Mouse (Mus musculus): ENCODE data around the gene Nrxn3. TPM values are rescaled to one million over a fixed set of nuclear protein-coding genes. Genes with fewer than 3 reads are reported as not detected.

The Nrxn3 gene
- polyA plus RNA-seq, 1 experiment from 2014 or later: 5.3 TPM

- Histone ChIP-seq H3K4me2 (no peak overlapping the region), H3K9me3 (replicated peaks) (no peaks in the 10 kb centered on the region), H3K36me3 (no peaks in the 10 kb centered on the region), H3K9ac (no peak overlapping the region), H3K4me3 (replicated peaks) (no peak overlapping the region), H3K4me1 (no peaks in the 10 kb centered on the region), H3K27ac (no peak overlapping the region), H3K27me3 (no peaks in the 10 kb centered on the region)
- ATAC-seq (replicated peaks; ENCODE audit: low FRiP score): no peak
- WGBS: 84% methylated on average over 2 of the region's 2 CpGs
Measured at GRCm38 (mm10) chr12:89554171-89554570, 831.5 kb downstream of the Nrxn3 start.

GRCm38 (mm10) chr12:89554740-89555430 is 832.2 kb downstream of the Nrxn3 start:
- H3K36me3 ChIP-seq: no peaks in the 10 kb centered on the region
- H3K4me3 ChIP-seq (replicated peaks): no peak overlapping the region
- H3K27me3 ChIP-seq: no peaks in the 10 kb centered on the region
- H3K9ac ChIP-seq: no peak overlapping the region
- WGBS: 79% methylated on average over 2 of the region's 2 CpGs
- H3K4me1 ChIP-seq: no peaks in the 10 kb centered on the region
- no peaks in the 10 kb centered on the region for H3K9me3 ChIP-seq (replicated peaks)
- ATAC-seq (replicated peaks; ENCODE audit: low FRiP score): no peak
- no peak overlapping the region for H3K27ac ChIP-seq
- H3K4me2 ChIP-seq: no peak overlapping the region

GRCm38 (mm10) chr12:89558921-89559320 is 836.2 kb downstream of the Nrxn3 start:
- H3K9me3 ChIP-seq (replicated peaks): no peaks in the 10 kb centered on the region
- H3K27me3 ChIP-seq: no peaks in the 10 kb centered on the region
- no peak overlapping the region for H3K9ac ChIP-seq
- no peaks in the 10 kb centered on the region for H3K36me3 ChIP-seq
- ATAC-seq (replicated peaks; ENCODE audit: low FRiP score): no peak
- WGBS: 91% methylated on average over 1 of the region's 1 CpGs
- H3K27ac ChIP-seq: no peak overlapping the region
- H3K4me2 ChIP-seq: no peak overlapping the region
- no peaks in the 10 kb centered on the region for H3K4me1 ChIP-seq
- no peak overlapping the region for H3K4me3 ChIP-seq (replicated peaks)

GRCm38 (mm10) chr12:89561989-89562565 is 839.4 kb downstream of the Nrxn3 start:
- 75% methylated on average over 4 of the region's 4 CpGs for WGBS
- no peak overlapping the region for H3K9ac ChIP-seq
- no peak overlapping the region for H3K4me2 ChIP-seq
- no peak overlapping the region for H3K4me3 ChIP-seq (replicated peaks)
- ATAC-seq (replicated peaks; ENCODE audit: low FRiP score): no peak
- no peak overlapping the region for H3K27ac ChIP-seq
- H3K4me1 ChIP-seq: no peaks in the 10 kb centered on the region
- H3K9me3 ChIP-seq (replicated peaks): no peaks in the 10 kb centered on the region
- H3K36me3 ChIP-seq: no peaks in the 10 kb centered on the region
- no peaks in the 10 kb centered on the region for H3K27me3 ChIP-seq

- H3K9me3 ChIP-seq (replicated peaks): no peaks in the 10 kb centered on the region
- ATAC-seq (replicated peaks; ENCODE audit: low FRiP score): no peak
- no peaks in the 10 kb centered on the region for H3K27me3 ChIP-seq
- H3K4me1 ChIP-seq: no peaks in the 10 kb centered on the region
- H3K36me3 ChIP-seq: no peaks in the 10 kb centered on the region
- no peak overlapping the region for H3K27ac ChIP-seq
- H3K4me3 ChIP-seq (replicated peaks): no peak overlapping the region
- no peak overlapping the region for H3K4me2 ChIP-seq
- 64% methylated on average over 6 of the region's 6 CpGs for WGBS
- no peak overlapping the region for H3K9ac ChIP-seq
Measured at GRCm38 (mm10) chr12:89568723-89569377, 846.2 kb downstream of the Nrxn3 start.

- H3K4me3 ChIP-seq (replicated peaks): no peak overlapping the region
- H3K9ac ChIP-seq: no peak overlapping the region
- no peaks in the 10 kb centered on the region for H3K36me3 ChIP-seq
- no peak overlapping the region for H3K27ac ChIP-seq
- H3K9me3 ChIP-seq (replicated peaks): no peaks in the 10 kb centered on the region
- no peak for ATAC-seq (replicated peaks; ENCODE audit: low FRiP score)
- H3K27me3 ChIP-seq: no peaks in the 10 kb centered on the region
- no peaks in the 10 kb centered on the region for H3K4me1 ChIP-seq
- no peak overlapping the region for H3K4me2 ChIP-seq
- 62% methylated on average over 4 of the region's 4 CpGs for WGBS
Measured at GRCm38 (mm10) chr12:89592459-89592858, 869.8 kb downstream of the Nrxn3 start.

GRCm38 (mm10) chr12:89613670-89614069 is 891.0 kb downstream of the Nrxn3 start:
- WGBS: 85% methylated on average over 2 of the region's 2 CpGs

GRCm38 (mm10) chr12:89625746-89626145 is 903.1 kb downstream of the Nrxn3 start:
- H3K36me3 ChIP-seq: no peaks in the 10 kb centered on the region
- no peaks in the 10 kb centered on the region for H3K9me3 ChIP-seq (replicated peaks)
- H3K27me3 ChIP-seq: no peaks in the 10 kb centered on the region
- no peaks in the 10 kb centered on the region for H3K4me1 ChIP-seq
- H3K4me3 ChIP-seq (replicated peaks): no peak overlapping the region
- no peak overlapping the region for H3K27ac ChIP-seq
- no peak overlapping the region for H3K4me2 ChIP-seq
- H3K9ac ChIP-seq: no peak overlapping the region
- ATAC-seq (replicated peaks; ENCODE audit: low FRiP score): no peak
- 83% methylated on average over 4 of the region's 4 CpGs for WGBS

More at GRCm38 (mm10) chr12:89613670-89614069, 891.0 kb downstream of the Nrxn3 start:
- H3K27ac ChIP-seq: no peak overlapping the region
- no peaks in the 10 kb centered on the region for H3K27me3 ChIP-seq
- no peak for ATAC-seq (replicated peaks; ENCODE audit: low FRiP score)
- no peak overlapping the region for H3K9ac ChIP-seq
- H3K4me1 ChIP-seq: no peaks in the 10 kb centered on the region
- H3K4me2 ChIP-seq: no peak overlapping the region
- no peak overlapping the region for H3K4me3 ChIP-seq (replicated peaks)
- no peaks in the 10 kb centered on the region for H3K36me3 ChIP-seq
- H3K9me3 ChIP-seq (replicated peaks): no peaks in the 10 kb centered on the region

- WGBS: 68% methylated on average over 4 of the region's 4 CpGs
Measured at GRCm38 (mm10) chr12:89640046-89640445, 917.4 kb downstream of the Nrxn3 start.

GRCm38 (mm10) chr12:89641460-89641859 is 918.8 kb downstream of the Nrxn3 start:
- Histone ChIP-seq H3K4me1 (no peaks in the 10 kb centered on the region), H3K9me3 (replicated peaks) (no peaks in the 10 kb centered on the region), H3K36me3 (no peaks in the 10 kb centered on the region), H3K27ac (no peak overlapping the region), H3K9ac (no peak overlapping the region), H3K4me2 (no peak overlapping the region), H3K4me3 (replicated peaks) (no peak overlapping the region), H3K27me3 (no peaks in the 10 kb centered on the region)
- no peak for ATAC-seq (replicated peaks; ENCODE audit: low FRiP score)
- WGBS: 37% methylated on average over 1 of the region's 1 CpGs

More at GRCm38 (mm10) chr12:89640046-89640445, 917.4 kb downstream of the Nrxn3 start:
- H3K4me3 ChIP-seq (replicated peaks): no peak overlapping the region
- no peak overlapping the region for H3K4me2 ChIP-seq
- H3K9me3 ChIP-seq (replicated peaks): no peaks in the 10 kb centered on the region
- no peak for ATAC-seq (replicated peaks; ENCODE audit: low FRiP score)
- no peak overlapping the region for H3K27ac ChIP-seq
- H3K4me1 ChIP-seq: no peaks in the 10 kb centered on the region
- H3K27me3 ChIP-seq: no peaks in the 10 kb centered on the region
- no peaks in the 10 kb centered on the region for H3K36me3 ChIP-seq
- no peak overlapping the region for H3K9ac ChIP-seq

GRCm38 (mm10) chr12:89653211-89653610 is 930.5 kb downstream of the Nrxn3 start:
- no peak overlapping the region for H3K4me2 ChIP-seq
- H3K27me3 ChIP-seq: no peaks in the 10 kb centered on the region
- H3K9ac ChIP-seq: no peak overlapping the region
- H3K9me3 ChIP-seq (replicated peaks): no peaks in the 10 kb centered on the region
- no peak overlapping the region for H3K27ac ChIP-seq
- H3K4me3 ChIP-seq (replicated peaks): no peak overlapping the region
- H3K4me1 ChIP-seq: no peaks in the 10 kb centered on the region
- ATAC-seq (replicated peaks; ENCODE audit: low FRiP score): no peak
- no peaks in the 10 kb centered on the region for H3K36me3 ChIP-seq
- whole genome bisulfite sequencing: 93% methylated on average over 2 of the region's 2 CpGs

GRCm38 (mm10) chr12:89661219-89661618 is 938.5 kb downstream of the Nrxn3 start:
- H3K4me2 ChIP-seq: no peak overlapping the region
- ATAC-seq (replicated peaks; ENCODE audit: low FRiP score): no peak
- H3K4me3 ChIP-seq (replicated peaks): no peak overlapping the region
- H3K9me3 ChIP-seq (replicated peaks): no peaks in the 10 kb centered on the region
- H3K27me3 ChIP-seq: no peaks in the 10 kb centered on the region
- H3K9ac ChIP-seq: no peak overlapping the region
- WGBS: 89% methylated on average over 3 of the region's 3 CpGs
- H3K27ac ChIP-seq: no peak overlapping the region
- H3K36me3 ChIP-seq: no peaks in the 10 kb centered on the region
- no peaks in the 10 kb centered on the region for H3K4me1 ChIP-seq

All from kidney, embryonic 15.5 days (tissue).